Mouse (Mus musculus) lung, adult 2 months (tissue): ENCODE measurements around the gene Map4.

Experiments
- CTCF ChIP-seq: fragments of 200-500 bp; IDR thresholded peaks from 2 replicates; pipeline ENCODE4 v1.5.1; 2011; ENCODE audit warnings: mild to moderate bottlenecking, low read length, control low read depth; ENCODE audit not compliant: insufficient read depth
- POLR2A ChIP-seq: fragments of 200-500 bp; IDR thresholded peaks from 2 replicates; pipeline ENCODE4 v1.6.1; 2011; ENCODE audit warnings: low read depth, mild to moderate bottlenecking, control low read depth, low read length, borderline replicate concordance; ENCODE audit errors: extremely low read depth

DNA sequence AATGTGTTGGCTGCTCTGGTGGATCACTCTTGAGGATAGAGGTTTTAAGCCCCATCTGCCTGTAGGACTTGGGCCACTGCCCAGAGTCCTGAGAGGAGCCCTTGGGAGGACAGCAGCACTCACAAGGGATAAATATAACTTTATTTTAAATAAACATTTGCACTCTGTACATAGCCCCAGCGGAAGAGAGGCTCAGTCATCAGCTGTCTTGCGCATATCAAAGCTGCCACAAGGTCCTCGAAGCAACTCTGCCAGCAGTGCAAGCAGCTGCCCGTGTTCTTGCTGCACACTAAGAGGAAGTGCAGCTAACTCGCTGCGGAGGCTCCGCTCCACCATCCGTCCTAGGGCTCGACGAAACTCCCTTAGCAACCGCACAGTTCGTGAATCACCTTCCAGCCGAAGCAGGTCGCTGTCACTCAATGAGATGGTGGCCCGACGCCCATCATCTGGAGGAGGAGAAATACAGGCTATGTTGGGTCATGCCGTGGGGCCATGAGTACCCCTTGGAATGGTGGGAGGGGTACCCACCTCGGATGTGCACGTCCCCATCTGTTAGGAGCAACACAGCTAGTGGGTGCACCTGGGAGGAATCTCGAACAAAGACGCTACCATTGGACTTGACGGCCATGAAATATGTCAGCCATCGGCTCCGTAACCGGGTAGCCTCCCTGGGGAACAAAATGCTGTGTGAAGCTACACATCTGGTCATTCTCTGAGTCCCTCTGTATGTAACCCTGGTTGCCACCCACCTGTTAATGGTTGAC is 153.1 kb downstream of the Map4 start:
- no peak for TF ChIP-seq POLR2A
- no peak for TF ChIP-seq CTCF
